Mouse (Mus musculus): ENCODE measurements at regions not wholly inside any gene's neighbourhood (a gene's known extent, or its start where the extent isn't known, plus 50 kb on each side); places are given as distances from the start of the nearest gene placed in this dataset.

- TF ChIP-seq CTCF (IDR thresholded peaks at IDR 0.05), result no peak
- Histone ChIP-seq H3K27ac (no peak overlapping the region), H3K4me3 (no peak overlapping the region)
- no peak for DNase-seq (ENCODE audit: extremely low spot score in 1 of 2, low spot score in 2 of 2)
- intact Hi-C loops (cut with DNase I), result no loop called here
Observed at GRCm38 (mm10) chr9:115646226-115646625, 263.0 kb upstream of the Gadl1 start.

- no peak overlapping the region for H3K4me3 ChIP-seq
- no peak overlapping the region for H3K27ac ChIP-seq
- intact Hi-C loops (cut with DNase I), result no loop called here
- no peak; the same call in 1 of the 2 replicates for TF ChIP-seq CTCF (IDR thresholded peaks at IDR 0.05)
- no peak for DNase-seq (ENCODE audit: extremely low spot score in 1 of 2, low spot score in 2 of 2)
Observed at GRCm38 (mm10) chr9:115651708-115652107, 257.5 kb upstream of the Gadl1 start.

DNA sequence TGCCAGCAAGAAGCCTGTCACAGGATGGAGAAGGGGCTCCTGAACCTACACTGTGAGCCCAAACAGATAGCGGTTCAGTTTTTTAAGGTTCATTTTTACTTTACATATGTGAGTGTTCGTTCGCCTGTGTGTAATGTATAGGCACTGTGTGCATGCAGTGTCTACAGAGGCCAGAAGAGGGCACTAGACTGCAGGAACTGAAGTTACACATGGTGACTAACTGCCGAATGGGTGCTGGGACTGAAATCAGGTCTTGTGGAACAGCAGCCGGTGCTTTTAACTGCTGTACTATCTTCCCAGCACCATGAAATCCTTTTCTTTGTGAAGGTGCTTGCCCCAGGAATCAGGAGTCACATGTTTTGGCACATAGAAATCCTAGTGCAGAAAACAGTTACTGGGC is 256.1 kb upstream of the Gadl1 start:
- intact Hi-C loops (cut with DNase I), result no loop called here
- Histone ChIP-seq H3K27ac (no peak overlapping the region), H3K4me3 (no peak overlapping the region)
- no peak for DNase-seq (ENCODE audit: extremely low spot score in 1 of 2, low spot score in 2 of 2)
- peak; percentile 2; the same call in 1 of the 2 replicates for TF ChIP-seq CTCF (IDR thresholded peaks at IDR 0.05)

DNA sequence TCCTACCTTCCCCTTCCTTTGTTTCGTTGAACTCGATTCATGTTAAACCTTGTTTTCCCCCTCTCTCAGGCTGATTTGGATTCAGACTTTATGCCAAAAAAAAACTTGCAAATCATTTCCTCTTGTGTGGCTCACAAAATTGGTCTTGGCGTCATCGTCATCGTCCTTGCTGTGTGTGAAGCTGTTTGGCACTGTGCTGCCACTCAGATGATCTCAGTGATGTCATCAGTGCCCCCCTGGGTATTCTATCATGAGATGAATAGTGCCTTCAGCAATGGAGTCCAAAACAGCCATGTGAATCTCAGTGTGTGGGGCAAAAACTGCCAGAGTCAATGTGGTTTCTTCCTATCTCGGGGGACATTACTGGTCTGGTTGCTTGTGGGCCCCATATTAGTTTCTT is 254.3 kb upstream of the Gadl1 start:
- Histone ChIP-seq H3K27ac (no peak overlapping the region), H3K4me3 (no peak overlapping the region)
- no peak for TF ChIP-seq CTCF (IDR thresholded peaks at IDR 0.05)
- intact Hi-C loops (cut with DNase I), result no loop called here
- DNase-seq (ENCODE audit: extremely low spot score in 1 of 2, low spot score in 2 of 2), result no peak

DNA sequence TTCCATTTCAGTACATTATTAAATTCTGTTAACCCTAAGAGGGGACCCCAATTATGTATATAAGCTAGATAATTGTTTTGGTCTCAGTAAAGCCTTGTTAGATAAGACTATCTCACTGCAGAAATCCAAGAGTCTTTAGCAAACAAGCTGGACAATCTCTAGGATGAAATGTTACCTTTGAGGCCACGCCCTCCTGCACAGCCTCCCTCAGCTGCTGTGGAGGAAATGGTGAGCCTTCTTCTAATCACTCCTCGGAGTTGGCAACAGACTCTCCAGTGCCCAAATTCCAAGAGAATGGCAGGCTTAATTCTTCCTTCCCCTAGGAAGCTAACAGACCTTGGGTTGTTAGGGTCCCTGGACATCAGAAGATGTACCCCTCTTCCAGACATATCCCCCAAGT is 252.7 kb upstream of the Gadl1 start:
- no peak overlapping the region for H3K4me3 ChIP-seq
- DNase-seq (ENCODE audit: extremely low spot score in 1 of 2, low spot score in 2 of 2), result no peak
- no peak overlapping the region for H3K27ac ChIP-seq
- intact Hi-C loops (cut with DNase I), result no loop called here
- no peak for TF ChIP-seq CTCF (IDR thresholded peaks at IDR 0.05)

DNA sequence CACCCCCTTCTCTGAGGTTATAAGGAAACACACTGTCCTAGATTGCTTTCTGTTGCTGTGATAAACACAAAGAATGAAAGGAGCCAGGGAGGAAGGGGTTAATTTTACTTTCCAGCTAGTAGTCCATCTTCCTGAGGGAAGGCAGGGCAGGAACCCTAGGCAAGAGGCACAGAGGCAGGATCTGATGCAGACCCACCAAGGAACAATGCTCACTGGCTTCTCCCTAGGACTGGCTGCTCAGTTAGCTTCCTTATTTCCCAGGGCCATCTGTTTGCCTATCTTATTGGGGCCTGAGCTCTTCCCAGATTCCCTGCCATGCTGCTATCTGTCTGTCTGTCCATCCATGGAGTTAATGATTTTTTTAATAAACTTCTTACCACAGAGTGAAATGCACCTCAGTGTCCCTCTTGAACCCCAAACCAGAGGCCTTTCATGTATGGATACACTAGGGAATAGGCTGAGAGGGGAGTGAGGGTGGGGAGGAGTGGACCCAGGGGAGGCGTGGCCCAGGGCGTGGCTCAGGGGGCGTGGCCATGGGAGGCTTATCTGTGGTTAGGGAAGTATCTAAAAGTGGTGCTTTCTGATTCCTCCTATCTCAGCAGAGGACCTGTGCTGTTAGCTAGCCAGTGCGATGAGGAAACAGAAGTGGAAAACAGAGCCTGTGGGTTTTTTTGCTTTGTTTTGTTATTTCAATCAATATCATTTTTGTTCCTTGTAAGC is 252.1 kb upstream of the Gadl1 start:
- H3K4me3 ChIP-seq, result no peak overlapping the region
- H3K27ac ChIP-seq, result no peak overlapping the region
- no peak for DNase-seq (ENCODE audit: extremely low spot score in 1 of 2, low spot score in 2 of 2)
- intact Hi-C loops (cut with DNase I), result no loop called here
- TF ChIP-seq CTCF (IDR thresholded peaks at IDR 0.05), result no peak

DNA sequence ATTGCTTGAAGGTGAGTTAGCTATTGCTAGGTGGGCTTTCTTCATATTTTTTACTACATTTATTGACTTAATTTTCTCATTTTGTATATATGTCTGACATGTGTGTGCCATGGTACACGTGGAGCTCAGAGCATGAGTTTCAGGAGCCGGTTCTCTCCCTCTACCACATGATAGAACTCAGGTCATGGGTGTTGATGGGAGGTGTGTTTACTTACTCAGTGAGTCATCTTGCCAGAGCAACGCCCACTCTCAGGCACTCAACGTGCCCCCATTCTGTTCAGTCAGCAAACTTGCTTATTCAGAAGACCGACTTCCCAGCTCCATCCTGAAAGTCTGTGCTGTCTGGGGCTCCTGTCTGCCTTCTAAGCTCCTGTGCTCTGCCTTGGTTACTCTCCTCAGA is 250.8 kb upstream of the Gadl1 start:
- intact Hi-C loops (cut with DNase I), result no loop called here
- Histone ChIP-seq H3K27ac (no peak overlapping the region), H3K4me3 (no peak overlapping the region)
- no peak for TF ChIP-seq CTCF (IDR thresholded peaks at IDR 0.05)
- peak in 1 of 2 experiments; percentile 10 for DNase-seq (ENCODE audit: extremely low spot score in 1 of 2, low spot score in 2 of 2)

DNA sequence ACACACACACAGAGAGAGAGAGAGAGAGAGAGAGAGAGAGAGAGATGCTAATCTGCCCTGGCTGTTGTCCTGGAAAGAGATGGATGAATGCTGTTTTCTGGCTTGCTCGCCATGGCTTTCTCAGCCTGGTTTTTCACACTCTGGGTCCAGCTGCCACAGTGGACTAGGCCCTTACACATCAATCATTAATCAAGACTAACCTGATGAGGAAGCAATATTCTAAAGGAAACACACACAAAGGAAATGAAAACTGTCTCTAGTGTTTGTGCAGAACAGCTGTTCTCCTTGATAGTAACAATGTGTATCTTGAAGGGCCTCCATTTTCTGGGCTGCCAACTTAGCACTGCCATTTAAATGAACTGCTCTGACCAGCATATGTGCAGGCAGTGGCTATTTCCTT is 248.9 kb upstream of the Gadl1 start:
- no peak for DNase-seq (ENCODE audit: extremely low spot score in 1 of 2, low spot score in 2 of 2)
- intact Hi-C loops (cut with DNase I), result no loop called here
- Histone ChIP-seq H3K4me3 (no peak overlapping the region), H3K27ac (no peak overlapping the region)
- TF ChIP-seq CTCF (IDR thresholded peaks at IDR 0.05), result no peak

DNA sequence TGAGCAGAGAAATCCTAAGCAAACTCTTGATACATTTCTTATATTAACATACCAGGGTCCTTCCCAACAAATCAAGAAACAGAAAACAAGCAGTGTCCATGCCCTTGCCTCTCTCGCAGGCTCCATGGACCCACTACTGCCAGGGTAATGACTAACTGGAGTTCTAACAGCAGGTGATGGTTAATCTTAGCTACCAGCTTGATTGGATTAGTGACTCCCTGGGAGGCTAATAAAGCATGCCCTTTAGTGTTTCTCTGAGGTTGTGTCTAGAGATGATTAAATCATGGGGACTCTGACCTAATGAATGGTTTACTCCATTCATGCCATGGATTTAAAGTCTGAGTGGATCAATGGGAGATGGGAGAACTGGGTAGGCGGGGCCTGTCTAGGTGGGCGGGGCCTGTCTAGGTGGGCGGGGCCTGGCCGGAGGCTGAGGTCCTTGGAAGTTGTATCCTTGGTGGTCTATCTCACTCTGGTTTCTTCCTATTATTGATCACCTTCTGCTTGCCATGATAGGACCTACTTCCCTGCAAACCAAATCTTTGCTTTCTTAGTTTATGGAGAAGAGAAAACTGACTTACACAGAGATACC is 247.3 kb upstream of the Gadl1 start:
- no peak for DNase-seq (ENCODE audit: extremely low spot score in 1 of 2, low spot score in 2 of 2)
- intact Hi-C loops (cut with DNase I), result no loop called here
- no peak for TF ChIP-seq CTCF (IDR thresholded peaks at IDR 0.05)
- H3K4me3 ChIP-seq, result no peak overlapping the region
- H3K27ac ChIP-seq, result no peak overlapping the region

- DNase-seq (ENCODE audit: extremely low spot score in 1 of 2, low spot score in 2 of 2), result no peak
- Histone ChIP-seq H3K4me3 (no peak overlapping the region), H3K27ac (no peak overlapping the region)
- no peak for TF ChIP-seq CTCF (IDR thresholded peaks at IDR 0.05)
- intact Hi-C loops (cut with DNase I), result no loop called here
Observed at GRCm38 (mm10) chr9:115665337-115666004, 243.8 kb upstream of the Gadl1 start.

DNA sequence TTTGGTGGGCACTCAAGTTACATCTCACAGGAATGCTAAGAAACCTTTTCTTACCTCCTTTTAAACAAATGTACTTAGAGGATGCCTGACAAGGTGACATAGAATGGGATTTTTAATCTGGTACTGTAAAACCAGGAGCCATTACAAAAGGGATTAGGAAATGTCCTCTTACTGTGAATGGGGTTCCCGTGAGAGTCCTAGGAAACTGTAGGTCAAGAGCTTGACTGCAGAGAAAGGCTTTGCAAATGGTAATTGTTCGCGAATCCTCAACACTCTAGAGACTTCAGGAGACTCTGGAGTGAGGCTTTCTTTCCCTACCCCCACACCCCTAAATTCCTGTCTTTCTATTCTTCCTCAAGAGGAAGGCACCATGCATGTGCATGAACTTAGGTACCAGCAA is 242.7 kb upstream of the Gadl1 start:
- no peak overlapping the region for H3K27ac ChIP-seq
- intact Hi-C loops (cut with DNase I), result no loop called here
- no peak for TF ChIP-seq CTCF (IDR thresholded peaks at IDR 0.05)
- H3K4me3 ChIP-seq, result no peak overlapping the region
- no peak for DNase-seq (ENCODE audit: extremely low spot score in 1 of 2, low spot score in 2 of 2)

DNA sequence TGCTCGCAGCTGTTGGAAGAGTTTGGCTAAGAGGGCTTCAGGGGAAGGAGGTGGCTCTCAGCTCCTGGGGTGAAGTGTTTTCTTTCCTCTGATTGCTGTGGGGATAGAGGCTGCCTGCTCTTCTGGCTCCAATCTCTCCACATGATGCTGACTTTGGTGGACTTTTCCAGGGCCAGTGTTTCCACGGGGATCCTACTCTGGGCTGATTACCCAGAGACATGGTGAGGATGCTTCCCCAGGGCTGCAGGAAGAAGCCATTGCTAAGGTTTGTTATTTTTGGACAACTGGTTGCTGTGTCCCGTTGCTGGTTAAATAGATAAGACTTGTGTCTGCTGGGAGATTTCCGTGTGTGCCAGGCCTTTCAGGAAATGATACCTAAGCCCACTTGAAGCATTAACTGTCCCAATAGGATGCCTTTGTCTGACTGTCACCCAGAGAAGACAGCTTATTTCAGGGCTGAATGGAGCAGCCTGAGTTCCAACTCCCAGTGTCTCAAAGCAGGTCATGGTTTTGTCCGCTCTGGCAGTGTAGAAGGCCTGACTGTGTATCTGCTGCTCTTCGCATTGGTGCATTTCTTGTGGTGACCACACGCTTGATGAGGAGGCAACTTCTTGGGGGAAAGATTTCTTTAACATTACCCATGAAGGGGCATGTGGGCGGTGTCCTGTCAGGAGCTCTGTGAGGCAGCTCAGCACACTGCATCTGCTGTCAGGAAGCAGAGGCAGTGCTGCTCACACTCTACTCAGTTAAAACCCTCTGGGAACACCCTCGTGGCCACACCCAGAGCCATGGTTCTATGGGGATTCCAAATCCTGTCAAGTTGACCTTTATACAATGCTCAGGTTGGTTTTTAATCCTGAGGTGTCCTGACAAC is 228.3 kb upstream of the Gadl1 start:
- no peak overlapping the region for H3K27ac ChIP-seq
- H3K4me3 ChIP-seq, result no peak overlapping the region
- intact Hi-C loops (cut with DNase I), result no loop called here
- no peak for DNase-seq (ENCODE audit: extremely low spot score in 1 of 2, low spot score in 2 of 2)
- no peak for TF ChIP-seq CTCF (IDR thresholded peaks at IDR 0.05)
